Mouse (Mus musculus) embryonic facial prominence, embryonic 14.5 days (tissue): ENCODE measurements at regions not wholly inside any gene's neighbourhood (a gene's known extent, or its start where the extent isn't known, plus 50 kb on each side); places are given as distances from the start of the nearest gene placed in this dataset.

Experiments used
- ATAC-seq: fragments of 200-750 bp; cut with Nextera tagmentation; 2 replicates; pipeline ENCODE4 v1.8.0; 2017; ENCODE audit warnings: low read depth, moderate number of reproducible peaks, moderate TSS enrichment
- DNase-seq: peaks from one replicate; pipeline ENCODE4 v3.0.0-alpha.2; 2015; ENCODE audit warnings: low spot score
- H3K27ac ChIP-seq: fragments of 300-500 bp; sonication (generic); replicated peaks from 2 replicates; pipeline ENCODE4 v1.5.1; 2014; ENCODE audit warnings: low read depth, mild to moderate bottlenecking, low read length, moderate library complexity
- H3K27me3 ChIP-seq: fragments of 300-500 bp; sonication (generic); replicated peaks from 2 replicates; pipeline ENCODE4 v1.6.1; 2014; ENCODE audit warnings: low read length; ENCODE audit not compliant: control insufficient read depth, insufficient read depth
- H3K36me3 ChIP-seq: fragments of 300-500 bp; sonication (generic); 2 replicates; pipeline ENCODE4 v1.6.1; 2014; ENCODE audit warnings: low read length, mixed read lengths; ENCODE audit not compliant: control insufficient read depth, insufficient read depth
- H3K4me1 ChIP-seq: fragments of 300-500 bp; sonication (generic); 2 replicates; pipeline ENCODE4 v1.6.1; 2014; ENCODE audit warnings: antibody characterized with exemption, low read length; ENCODE audit not compliant: control insufficient read depth, insufficient read depth
- H3K4me2 ChIP-seq: fragments of 300-500 bp; sonication (generic); 2 replicates; pipeline ENCODE4 v1.6.1; 2014; ENCODE audit warnings: low read depth, mild to moderate bottlenecking, low read length, moderate library complexity, mixed read lengths
- H3K4me3 ChIP-seq: fragments of 300-500 bp; sonication (generic); 2 replicates; pipeline ENCODE4 v1.5.1; 2014; ENCODE audit warnings: low read depth, mild to moderate bottlenecking, low read length
- H3K9ac ChIP-seq: fragments of 300-500 bp; sonication (generic); 2 replicates; pipeline ENCODE4 v1.6.1; 2014; ENCODE audit warnings: low read depth, mild to moderate bottlenecking, low read length, moderate library complexity, mixed read lengths
- H3K9me3 ChIP-seq: fragments of 300-500 bp; sonication (generic); 2 replicates; pipeline ENCODE4 v1.6.1; 2016; ENCODE audit warnings: low read length; ENCODE audit not compliant: control insufficient read depth
- WGBS: fragments of 180-500 bp; shearing (Covaris S2); extraction: QIAGEN DNeasy Blood & Tissue Kit; methylation state at CpG from one replicate; pipeline ENCODE4 v1.1.7; 2014; 5-methylcytosine and 5-hydroxymethylcytosine counted together

GRCm38 (mm10) chr2:171638931-171639330 lies 404.3 kb downstream of the Cbln4 start:
- no peak for ATAC-seq
- Histone ChIP-seq H3K27ac (no peak overlapping the region), H3K9ac (no peak overlapping the region), H3K4me3 (no peak overlapping the region), H3K9me3 (no peaks in the 10 kb centered on the region), H3K27me3 (no peaks in the 10 kb centered on the region), H3K36me3 (no peaks in the 10 kb centered on the region), H3K4me1 (peaks cover 2% of the 10 kb centered on the region; the same call in 1 of the 2 replicates), H3K4me2 (no peak overlapping the region)
- WGBS = 91% methylated on average over 6 of the region's 6 CpGs
- DNase-seq = no peak

- peaks cover 6% of the 10 kb centered on the region; the same call in 1 of the 2 replicates for H3K4me1 ChIP-seq
- 55% methylated on average over 6 of the region's 6 CpGs for WGBS
- no peak overlapping the region for H3K9ac ChIP-seq
- ATAC-seq (no peak), DNase-seq (no peak)
- no peaks in the 10 kb centered on the region for H3K27me3 ChIP-seq
- H3K4me2 ChIP-seq = no peak overlapping the region
- H3K27ac ChIP-seq = no peak overlapping the region
- H3K36me3 ChIP-seq = no peaks in the 10 kb centered on the region
- H3K9me3 ChIP-seq = no peaks in the 10 kb centered on the region
- no peak overlapping the region for H3K4me3 ChIP-seq
Observed at GRCm38 (mm10) chr2:171636837-171637236, 406.4 kb downstream of the Cbln4 start.

GRCm38 (mm10) chr2:171633355-171634097 lies 409.7 kb downstream of the Cbln4 start:
- no peaks in the 10 kb centered on the region for H3K36me3 ChIP-seq
- H3K9me3 ChIP-seq = no peaks in the 10 kb centered on the region
- DNase-seq (peak; percentile 88), ATAC-seq (peak; percentile 70; the same call in 1 of the 2 replicates)
- no peak overlapping the region for H3K9ac ChIP-seq
- no peaks in the 10 kb centered on the region for H3K27me3 ChIP-seq
- H3K4me3 ChIP-seq = no peak overlapping the region
- peak overlapping the region; percentile 58 for H3K27ac ChIP-seq
- no peak overlapping the region for H3K4me2 ChIP-seq
- WGBS = 20% methylated on average over 15 of the region's 15 CpGs
- H3K4me1 ChIP-seq = peaks cover 12% of the 10 kb centered on the region

- Histone ChIP-seq H3K36me3 (no peaks in the 10 kb centered on the region), H3K4me3 (no peak overlapping the region), H3K4me2 (no peak overlapping the region), H3K4me1 (peaks cover 12% of the 10 kb centered on the region), H3K9me3 (no peaks in the 10 kb centered on the region), H3K27me3 (no peaks in the 10 kb centered on the region), H3K27ac (no peak overlapping the region), H3K9ac (no peak overlapping the region)
- 83% methylated on average over 9 of the region's 9 CpGs for WGBS
- ATAC-seq (no peak), DNase-seq (no peak)
Observed at GRCm38 (mm10) chr2:171630101-171630715, 413.1 kb downstream of the Cbln4 start.

- no peak for DNase-seq
- H3K4me1 ChIP-seq = peaks cover 6% of the 10 kb centered on the region
- no peak overlapping the region for H3K9ac ChIP-seq
Observed at GRCm38 (mm10) chr2:171628182-171628850, 414.9 kb downstream of the Cbln4 start.

GRCm38 (mm10) chr2:171620668-171621067 lies 422.6 kb downstream of the Cbln4 start:
- Histone ChIP-seq H3K36me3 (no peaks in the 10 kb centered on the region), H3K4me1 (no peaks in the 10 kb centered on the region), H3K9ac (no peak overlapping the region), H3K4me3 (no peak overlapping the region), H3K9me3 (no peaks in the 10 kb centered on the region), H3K4me2 (no peak overlapping the region), H3K27ac (no peak overlapping the region), H3K27me3 (no peaks in the 10 kb centered on the region)
- no peak for ATAC-seq
- WGBS = 62% methylated on average over 5 of the region's 5 CpGs
- DNase-seq = no peak

More at GRCm38 (mm10) chr2:171628182-171628850, 414.9 kb downstream of the Cbln4 start:
- no peaks in the 10 kb centered on the region for H3K36me3 ChIP-seq
- no peak overlapping the region for H3K4me3 ChIP-seq
- 86% methylated on average over 10 of the region's 10 CpGs for WGBS
- no peaks in the 10 kb centered on the region for H3K9me3 ChIP-seq
- no peaks in the 10 kb centered on the region for H3K27me3 ChIP-seq
- H3K4me2 ChIP-seq = no peak overlapping the region
- H3K27ac ChIP-seq = no peak overlapping the region
- ATAC-seq = no peak

GRCm38 (mm10) chr2:171620253-171620652 lies 423.0 kb downstream of the Cbln4 start:
- H3K9ac ChIP-seq = no peak overlapping the region
- 80% methylated on average over 2 of the region's 2 CpGs for WGBS
- ATAC-seq (no peak; the same call in 1 of the 2 replicates), DNase-seq (no peak)
- no peaks in the 10 kb centered on the region for H3K9me3 ChIP-seq
- H3K4me2 ChIP-seq = no peak overlapping the region
- H3K36me3 ChIP-seq = no peaks in the 10 kb centered on the region
- no peaks in the 10 kb centered on the region for H3K4me1 ChIP-seq
- H3K4me3 ChIP-seq = no peak overlapping the region
- H3K27ac ChIP-seq = no peak overlapping the region
- no peaks in the 10 kb centered on the region for H3K27me3 ChIP-seq

- Histone ChIP-seq H3K9ac (no peak overlapping the region), H3K27ac (no peak overlapping the region), H3K4me1 (no peaks in the 10 kb centered on the region), H3K27me3 (no peaks in the 10 kb centered on the region), H3K4me3 (no peak overlapping the region), H3K4me2 (no peak overlapping the region), H3K36me3 (no peaks in the 10 kb centered on the region), H3K9me3 (no peaks in the 10 kb centered on the region)
- WGBS = 77% methylated on average over 4 of the region's 4 CpGs
- DNase-seq (no peak), ATAC-seq (no peak)
Observed at GRCm38 (mm10) chr2:171618771-171619170, 424.5 kb downstream of the Cbln4 start.
